Mouse (Mus musculus) lung, adult 10 weeks (tissue): ENCODE data around the gene Oas1h. TPM values are rescaled to one million over a fixed set of nuclear protein-coding genes. Genes with fewer than 3 reads are reported as not detected.

Source experiments
- polyA plus RNA-seq: library from polyadenylated mRNA; stranded (reverse); fragments of 350-450 nt; fragmentation: Illumina TruSeq; extraction: RNeasy Lipid Tissue Mini Kit (QIAGEN cat#74804); gene quantifications from one replicate; pipeline ENCODE4 v1.2.3, GENCODE M21; 2014; ENCODE audit warnings: low read depth, low replicate concordance; ENCODE audit not compliant: insufficient read depth

Oas1h gene
- polyA plus RNA-seq: not detected

DNA sequence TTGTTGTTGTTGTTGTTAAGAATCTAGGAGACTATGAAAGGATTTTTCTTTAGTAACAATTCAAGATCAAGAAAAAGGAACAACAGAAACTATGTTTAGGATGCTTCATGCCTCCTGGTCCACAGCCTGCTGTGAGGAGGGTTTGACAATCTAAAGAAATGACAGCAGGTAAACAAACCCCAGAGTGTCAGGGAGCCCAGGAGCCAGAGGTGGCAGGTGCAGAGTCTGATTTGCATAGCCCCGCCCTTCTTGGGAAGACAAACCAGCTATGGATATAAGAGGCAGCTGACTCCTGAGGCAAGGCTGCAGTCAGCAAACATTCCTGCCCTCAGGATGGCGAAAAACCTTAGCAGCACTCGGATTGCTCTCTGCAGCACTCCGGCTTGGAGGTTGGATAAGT, at the start of gene Oas1h:
Oas1h (plus strand) TSS at position 301 of the 400 bp plus-strand sequence.

DNA sequence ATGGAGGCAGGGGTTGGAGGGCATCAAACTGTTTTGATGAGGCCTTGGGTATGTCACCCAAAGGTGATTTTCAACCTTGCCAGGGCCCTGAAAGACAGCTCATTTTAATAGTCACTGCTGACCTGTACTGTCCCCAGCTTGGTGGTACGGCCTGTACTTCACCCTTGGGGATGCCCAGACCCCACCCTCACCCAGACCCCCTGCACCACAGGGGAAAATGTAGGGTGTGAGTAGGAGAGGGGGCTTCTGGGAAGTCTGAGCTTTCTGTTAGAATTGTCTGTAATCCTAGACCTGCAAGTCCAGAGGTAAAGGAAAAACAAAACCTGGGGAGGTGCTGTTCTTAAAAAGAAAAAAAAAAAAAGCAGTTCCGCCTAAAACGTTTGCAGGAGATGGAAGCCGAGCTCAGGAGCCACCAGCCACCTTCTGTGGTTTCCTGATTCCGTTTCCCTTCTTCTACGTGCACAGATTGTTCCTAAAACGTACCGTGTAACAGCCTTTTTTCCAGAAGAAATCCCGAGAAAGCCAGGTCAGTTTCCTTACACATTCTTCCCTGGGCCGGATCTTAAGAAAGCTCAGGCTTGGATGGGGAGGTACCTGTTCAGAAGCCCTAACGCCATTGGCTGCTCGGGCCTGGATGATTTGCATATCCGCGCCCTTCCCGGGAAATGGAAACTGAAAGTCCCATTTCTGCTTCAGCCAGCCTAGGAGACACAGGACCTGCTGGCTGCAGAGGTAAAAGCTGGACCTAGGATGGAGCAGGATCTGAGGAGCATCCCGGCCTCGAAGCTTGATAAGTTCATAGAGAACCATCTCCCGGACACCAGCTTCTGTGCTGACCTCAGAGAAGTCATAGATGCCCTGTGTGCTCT, 49.0 kb upstream of the Oas1h start, which contains the start of gene Oas1c:
Oas1c (minus strand) TSS at position 564 of the 869 bp plus-strand sequence.

GRCm38 (mm10) chr5:120847067-120847466, 14.2 kb upstream of the Oas1h start, which contains the start of gene Oas1f:
Gene Oas1f (plus strand): TSS chr5:120847367.

DNA sequence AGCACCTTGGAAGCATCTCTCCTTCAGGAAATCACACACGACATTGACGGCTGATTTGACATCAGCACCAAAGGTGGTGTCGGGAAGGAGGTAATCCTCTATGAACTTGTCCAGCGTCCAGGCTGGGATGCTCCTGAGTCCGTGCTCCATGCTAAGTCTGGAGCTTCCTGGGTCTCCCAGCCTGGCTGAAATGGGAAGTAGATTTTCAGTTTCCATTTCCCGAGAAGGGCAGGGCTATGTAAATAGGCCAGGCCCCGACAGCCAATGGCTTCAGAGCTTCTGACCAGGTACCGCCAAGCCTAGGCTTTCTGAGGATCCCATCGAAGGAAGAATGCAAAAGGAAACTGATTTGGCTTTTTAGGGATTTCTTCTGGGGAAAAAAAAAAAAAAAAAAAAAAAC, 26.2 kb downstream of the Oas1h start, which contains the start of gene Oas1g:
Oas1g (minus strand) TSS at position 201 of the 400 bp plus-strand sequence.

GRCm38 (mm10) chr5:120906791-120907733, 45.8 kb downstream of the Oas1h start, which contains the start of gene Oas1a:
Gene Oas1a (minus strand): TSS chr5:120907521.

GRCm38 (mm10) chr5:120914204-120914603, 53.0 kb downstream of the Oas1h start, which contains the start of gene Oas1d:
Gene Oas1d (plus strand): TSS chr5:120914536.

Other genes starting within 250 kb of the Oas1h start
- 7.6 TPM for gene Rita1, start 248.8 kb upstream of the Oas1h start, polyA plus RNA-seq
- 18.2 TPM for gene Ddx54, start 248.7 kb upstream of the Oas1h start, polyA plus RNA-seq
- gene Cfap73, start 227.2 kb upstream of the Oas1h start, polyA plus RNA-seq: 0.83 TPM
- gene Rasal1, start 212.6 kb upstream of the Oas1h start, polyA plus RNA-seq: 0.45 TPM
- gene Dtx1, start 149.5 kb upstream of the Oas1h start, polyA plus RNA-seq: 4.4 TPM
- 2.7 TPM for gene Oas2, start 111.6 kb upstream of the Oas1h start, polyA plus RNA-seq
- gene Oas3, start 83.8 kb upstream of the Oas1h start, polyA plus RNA-seq: 1.0 TPM
- gene Oas1e, start 65.9 kb upstream of the Oas1h start, polyA plus RNA-seq: not detected
- gene Oas1c, start 48.9 kb upstream of the Oas1h start, polyA plus RNA-seq: 3.5 TPM
- gene Oas1f, start 14.1 kb upstream of the Oas1h start, polyA plus RNA-seq: not detected
- gene Oas1g, start 26.2 kb downstream of the Oas1h start, polyA plus RNA-seq: 2.8 TPM
- 11.5 TPM for gene Oas1a, start 46.1 kb downstream of the Oas1h start, polyA plus RNA-seq
- gene Oas1d, start 53.1 kb downstream of the Oas1h start, polyA plus RNA-seq: not detected
- gene Rph3a, start 148.7 kb downstream of the Oas1h start, polyA plus RNA-seq: not detected